Mouse (Mus musculus) retina, adult 2 months (tissue): ENCODE results near the gene Gtf3c3.

Experiments
- DNase-seq: peaks from one replicate; pipeline ENCODE4 v3.0.0-alpha.2; 2012; ENCODE audit warnings: low read depth, low spot score

Gtf3c3 gene

DNA sequence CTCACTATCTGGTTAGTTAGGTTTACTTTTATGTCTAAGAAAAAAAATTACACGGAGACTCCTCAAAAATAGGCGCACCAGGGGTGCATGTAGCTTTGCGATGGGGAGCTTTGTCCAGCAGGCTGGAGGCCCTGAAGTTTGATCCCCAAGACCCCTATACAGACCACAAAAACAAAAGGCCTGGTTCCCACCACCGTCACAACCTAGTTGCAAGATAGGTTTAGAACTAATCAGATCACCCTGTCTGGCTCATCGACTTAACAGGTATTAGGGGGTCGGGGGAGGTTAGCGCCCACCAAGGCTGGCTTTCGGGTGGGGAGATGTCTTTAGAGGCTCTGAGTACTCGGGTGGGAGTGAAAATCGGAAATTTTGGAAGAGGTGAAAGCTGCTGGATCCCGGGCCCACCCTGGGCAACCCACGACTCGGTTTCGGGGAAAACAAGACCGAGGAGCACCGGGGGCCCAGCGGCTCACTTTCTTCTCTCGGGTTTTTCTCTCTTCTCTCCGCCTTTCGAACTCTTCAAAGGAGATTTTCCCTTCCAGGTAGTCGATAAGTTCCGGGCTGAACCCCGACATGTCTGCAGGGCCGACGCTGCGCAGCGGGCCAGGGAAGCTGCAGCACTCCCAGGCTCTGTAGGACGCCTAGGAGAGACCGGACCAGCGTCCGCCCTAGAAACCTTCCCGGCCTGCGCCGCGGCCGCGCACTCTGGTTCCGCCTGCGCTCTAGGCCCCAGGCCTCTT, at the start of gene Gtf3c3:
Gtf3c3 (minus strand) TSS at position 632 of the 740 bp plus-strand sequence.
- peak; percentile 72 for DNase-seq

DNA sequence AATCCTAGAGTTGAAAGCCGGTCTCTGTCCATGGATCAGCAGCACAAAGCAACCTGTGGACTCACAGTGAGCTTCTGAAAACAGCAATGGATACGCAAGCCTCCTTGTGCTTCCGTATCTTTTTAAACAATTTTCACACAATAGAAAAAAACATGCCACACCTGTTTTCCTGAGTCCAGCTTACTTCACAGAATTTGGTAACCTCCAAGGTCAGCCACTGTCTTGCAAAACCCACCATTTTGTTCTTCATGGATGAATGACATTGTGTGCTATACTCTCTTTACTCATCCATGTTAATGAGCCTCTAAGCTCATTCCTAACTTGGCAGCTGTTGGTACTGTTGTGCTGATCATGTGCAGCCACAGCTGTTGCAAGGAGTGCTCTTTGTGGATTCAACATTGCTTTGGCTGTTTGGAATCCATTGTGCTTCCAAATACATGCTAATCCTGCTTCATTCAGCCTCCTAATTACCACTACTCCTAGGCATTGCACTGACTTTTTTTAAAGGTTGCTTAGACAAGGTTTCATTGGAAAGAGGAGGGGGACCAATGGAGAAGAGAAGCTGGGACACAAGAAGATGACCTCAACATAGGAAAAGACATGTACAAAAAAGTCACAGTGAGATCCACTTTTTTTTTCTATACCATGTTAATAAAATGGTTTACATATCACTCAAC, 46.1 kb upstream of the Gtf3c3 start:
- no peak for DNase-seq

DNA sequence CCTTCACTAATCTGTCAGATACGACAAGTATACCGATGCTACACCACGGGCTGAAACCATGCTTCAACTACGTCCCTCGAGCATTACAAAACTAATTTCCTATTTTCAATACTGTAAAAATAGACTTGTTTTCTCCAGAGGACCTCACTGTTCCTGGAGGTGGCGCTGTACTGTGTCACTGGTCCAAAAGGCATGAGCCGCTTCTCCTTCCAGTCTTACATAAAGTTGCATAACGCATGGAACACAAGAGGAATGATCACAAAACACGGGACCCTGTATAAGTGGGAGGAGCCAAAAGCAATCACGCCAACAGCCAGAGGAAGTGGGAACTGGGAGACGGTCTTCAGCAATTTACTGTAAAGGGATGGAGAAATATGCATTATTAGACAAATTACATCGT, 41.7 kb upstream of the Gtf3c3 start:
- DNase-seq = no peak

DNA sequence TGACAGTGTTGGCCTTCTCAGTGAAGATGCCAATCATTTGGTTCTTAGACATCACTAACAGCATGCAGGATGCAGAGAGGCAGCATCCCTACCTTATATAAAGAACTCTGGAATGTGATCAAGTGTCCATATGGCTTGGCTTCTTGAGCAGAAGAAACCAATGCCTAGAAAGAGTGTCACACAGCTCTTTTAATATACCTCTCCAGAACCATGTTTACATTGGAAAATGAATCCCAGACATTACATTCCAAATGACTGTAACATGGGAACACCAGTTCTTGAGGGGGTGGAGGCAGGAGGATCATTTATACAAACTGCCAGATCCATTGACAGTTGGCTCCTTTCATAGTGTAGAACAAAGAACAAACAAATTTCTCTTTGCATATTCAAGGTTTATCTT, 29.9 kb upstream of the Gtf3c3 start:
- no peak for DNase-seq

DNA sequence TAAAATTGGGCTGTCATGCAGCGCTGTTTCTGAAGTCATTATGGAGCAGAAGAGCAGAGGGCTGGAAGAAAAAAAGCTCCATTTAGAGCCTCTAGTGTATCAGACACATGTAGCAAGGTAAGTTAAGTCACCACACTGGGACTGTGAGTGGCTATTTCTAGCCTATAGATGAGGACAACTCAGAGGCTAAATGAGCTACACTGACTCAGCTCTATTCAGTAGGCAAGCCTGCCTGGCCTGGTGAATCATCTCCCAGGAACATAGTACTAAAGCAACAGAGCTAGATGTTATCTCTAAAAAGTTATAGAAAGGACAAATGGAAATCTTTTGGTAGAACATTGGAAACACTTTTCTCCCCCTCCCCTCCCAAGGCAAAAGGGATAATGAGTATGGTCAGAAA, 28.6 kb upstream of the Gtf3c3 start:
- no peak for DNase-seq

DNA sequence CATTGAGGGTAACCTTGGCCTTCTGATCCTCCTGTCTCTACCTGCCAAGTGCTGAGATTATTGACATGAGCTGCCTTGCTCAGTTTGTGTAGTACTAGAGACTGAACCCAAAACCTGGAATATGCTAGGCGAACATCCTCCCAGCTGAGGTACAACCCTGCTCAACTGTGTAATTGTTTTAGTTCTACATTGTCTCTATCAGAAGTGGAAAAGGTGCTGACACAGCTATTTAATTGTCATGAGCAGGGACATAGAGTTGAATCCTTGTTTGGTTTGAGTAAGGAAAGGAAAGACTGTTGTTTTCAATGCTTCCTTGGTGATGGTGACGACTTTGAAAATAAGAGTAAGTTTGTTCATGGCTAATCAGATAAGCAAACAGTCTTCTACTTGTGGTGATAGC, 13.3 kb upstream of the Gtf3c3 start:
- no peak for DNase-seq

DNA sequence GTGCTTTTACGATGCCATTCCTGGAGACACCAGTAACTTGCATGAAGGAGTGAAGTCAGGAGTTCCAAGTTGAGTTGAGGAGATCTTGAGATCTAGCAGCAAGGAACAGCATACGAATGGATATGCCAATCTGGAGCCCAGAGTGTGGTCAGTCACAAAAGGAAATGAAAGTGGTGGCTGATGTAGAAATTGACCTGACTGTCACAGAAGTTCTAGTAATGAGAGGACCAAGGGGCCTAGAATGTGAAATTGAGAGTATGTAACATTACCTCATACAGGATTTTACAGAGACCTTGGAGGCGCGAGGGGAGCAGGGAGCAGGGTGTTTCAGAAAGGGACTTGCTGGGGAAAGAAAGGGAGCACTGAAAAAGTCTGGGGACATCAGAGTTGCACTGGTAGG, 10.1 kb upstream of the Gtf3c3 start:
- DNase-seq = no peak

DNA sequence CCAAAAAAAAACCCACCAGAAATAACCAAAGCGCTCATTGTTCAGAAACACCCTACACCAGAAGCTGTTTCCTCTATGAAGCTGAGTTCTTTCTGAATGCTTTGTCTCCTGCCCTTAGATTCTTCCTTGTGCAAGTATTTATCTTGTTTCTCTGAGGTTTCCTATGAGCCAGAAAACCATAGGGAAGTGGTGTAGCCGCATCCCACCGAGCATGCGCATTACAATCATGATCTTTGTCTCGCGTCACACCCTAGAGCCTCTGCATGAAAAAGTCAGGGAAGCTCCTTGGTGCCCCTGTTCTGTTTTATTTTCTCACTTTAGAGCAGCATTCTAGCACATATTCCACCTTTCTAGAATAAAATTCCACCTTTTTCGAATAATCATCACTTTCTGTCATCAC, 4.9 kb upstream of the Gtf3c3 start:
- no peak for DNase-seq

DNA sequence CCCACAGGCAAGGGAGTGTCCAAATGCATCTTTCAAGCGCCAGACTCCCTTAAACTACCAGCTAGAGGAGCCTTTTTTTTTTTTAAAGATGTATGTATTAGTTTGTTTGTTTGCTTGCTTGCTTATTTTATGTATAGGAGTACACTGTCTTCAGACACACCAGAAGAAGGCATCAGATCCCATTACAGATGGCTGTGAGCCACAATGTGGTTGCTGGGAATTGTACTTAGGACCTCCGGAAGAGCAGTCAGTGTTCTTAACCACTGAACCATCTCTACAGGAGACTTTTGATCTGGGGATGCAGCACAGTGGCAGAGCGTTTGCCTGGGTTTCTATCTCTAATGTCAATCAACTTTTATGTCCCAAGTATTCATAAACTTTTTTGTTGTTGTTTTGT, 307 bp upstream of the Gtf3c3 start:
- no peak for DNase-seq

DNA sequence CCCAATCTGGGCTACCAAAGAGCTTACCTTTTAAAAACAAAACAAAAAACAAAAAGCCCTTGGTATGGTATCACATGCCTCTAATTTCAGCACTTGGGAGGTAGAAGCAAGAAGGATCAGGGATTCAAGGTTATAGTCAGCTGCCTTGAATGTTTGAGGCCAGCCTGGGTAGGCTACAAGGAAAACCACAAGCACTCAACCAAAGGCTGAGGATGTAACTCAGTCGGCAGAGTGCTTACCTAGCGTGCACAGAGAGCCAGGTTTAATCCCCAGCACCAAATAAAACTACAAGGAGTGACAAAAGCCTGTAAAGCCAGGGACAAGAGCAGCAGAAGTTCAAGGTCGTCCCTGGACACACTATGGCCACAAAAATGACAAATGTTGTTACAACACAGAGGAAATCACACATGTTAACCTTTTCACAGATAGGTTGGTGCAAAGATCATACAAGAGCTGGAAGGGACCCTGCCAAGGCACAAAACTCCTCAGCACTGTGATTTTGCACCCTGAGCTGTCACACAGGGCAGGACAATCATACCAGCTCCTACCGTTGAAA, 16.5 kb downstream of the Gtf3c3 start:
- DNase-seq = no peak

DNA sequence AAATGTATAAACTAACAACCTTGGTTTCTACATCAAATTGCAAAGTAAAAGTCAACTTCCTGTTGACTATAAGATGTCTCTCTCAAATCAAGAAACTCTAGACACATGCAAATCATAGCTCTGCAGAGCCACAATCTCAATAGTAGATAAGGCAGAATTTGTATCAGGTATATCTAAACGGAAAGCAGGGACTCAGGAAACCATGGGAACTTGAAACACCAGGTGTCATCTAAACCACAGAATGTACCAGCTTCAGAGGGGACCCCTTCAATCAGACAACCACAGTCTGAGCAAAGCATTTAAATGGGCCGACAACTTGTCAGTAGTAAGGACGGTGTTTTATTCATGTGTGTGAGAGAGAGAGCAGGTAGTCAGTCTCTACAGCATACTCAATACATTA, 17.1 kb downstream of the Gtf3c3 start:
- no peak for DNase-seq

DNA sequence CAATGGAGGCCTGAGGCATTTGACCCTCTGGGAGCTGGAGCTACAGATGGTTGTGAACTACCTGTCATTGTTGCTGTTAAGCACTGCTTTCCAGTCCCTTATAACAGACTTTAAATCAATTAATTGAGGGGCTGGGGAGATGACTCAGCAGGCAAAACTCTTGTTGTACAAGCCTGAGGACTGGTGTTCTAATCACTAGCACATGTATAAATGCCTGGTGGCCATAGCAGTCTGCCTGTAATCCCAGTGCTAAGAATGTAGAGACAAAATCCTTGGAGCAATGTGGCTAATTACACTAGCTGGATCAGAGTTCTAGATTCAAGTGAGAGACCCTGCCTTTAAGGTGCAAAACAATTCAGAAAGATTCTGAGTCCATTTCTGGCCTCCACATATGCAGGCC, 36.0 kb downstream of the Gtf3c3 start:
- no peak for DNase-seq

DNA sequence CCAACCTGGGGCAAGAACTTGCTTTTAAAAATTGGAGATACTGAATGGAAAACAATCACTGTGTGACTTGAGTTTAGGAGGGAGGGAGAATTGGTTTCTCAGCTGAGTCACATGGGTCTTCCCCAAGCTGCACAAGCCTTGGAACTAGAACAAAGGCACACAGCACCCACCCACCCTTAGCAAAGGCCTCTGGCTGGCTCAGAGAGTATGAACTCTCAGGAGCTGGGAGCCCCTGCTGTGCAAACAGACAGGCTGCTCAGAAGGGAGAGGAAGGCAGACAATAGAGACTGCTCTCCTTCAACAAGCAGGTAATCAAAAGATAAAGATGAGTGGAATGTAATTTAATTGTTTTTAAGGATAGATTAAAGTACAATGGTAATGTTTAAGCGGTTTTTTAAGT, 54.5 kb downstream of the Gtf3c3 start:
- DNase-seq = no peak

DNA sequence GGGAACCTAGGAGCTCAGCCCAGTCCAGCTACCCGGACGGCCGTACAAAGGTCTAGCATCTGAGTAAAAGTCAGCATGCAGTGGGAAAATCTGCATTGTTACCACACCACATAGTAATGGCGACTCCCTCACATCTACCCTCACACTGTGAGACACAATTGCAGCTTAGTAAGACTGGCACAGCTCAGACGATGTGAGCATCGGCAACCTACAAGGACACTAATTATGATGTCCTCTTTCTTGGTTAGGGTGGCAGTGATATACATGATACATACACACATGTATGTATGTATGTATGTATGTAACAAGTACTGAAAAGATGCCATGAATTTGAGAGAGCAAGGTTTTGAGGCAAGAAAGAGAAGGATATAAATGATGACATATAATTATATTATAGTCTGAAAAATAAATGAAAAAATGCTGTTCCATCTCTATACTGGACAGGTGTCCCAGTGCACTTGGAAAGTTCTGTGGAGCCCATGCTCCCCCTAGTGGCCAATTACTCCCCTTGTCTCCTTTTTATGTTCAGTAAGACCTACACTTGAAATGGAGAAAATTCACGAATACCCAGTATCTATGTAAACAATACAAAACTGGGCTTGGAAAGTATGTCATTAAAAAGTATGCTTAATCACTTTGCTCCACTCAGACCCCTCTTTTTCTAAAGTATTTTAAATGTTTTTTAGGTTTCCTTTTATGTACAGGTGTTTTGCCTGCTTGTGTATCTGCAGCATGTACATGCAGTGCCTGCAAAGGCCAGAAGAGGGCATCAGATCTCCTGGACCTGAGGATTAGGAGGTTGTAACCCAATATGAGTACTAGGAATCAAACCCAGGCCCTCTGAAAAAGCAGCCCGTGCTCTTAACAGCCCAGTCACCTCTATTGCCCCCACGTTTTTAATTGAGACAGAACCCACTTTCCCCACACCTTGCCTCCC, 57.5 kb downstream of the Gtf3c3 start:
- DNase-seq = peak; percentile 40

DNA sequence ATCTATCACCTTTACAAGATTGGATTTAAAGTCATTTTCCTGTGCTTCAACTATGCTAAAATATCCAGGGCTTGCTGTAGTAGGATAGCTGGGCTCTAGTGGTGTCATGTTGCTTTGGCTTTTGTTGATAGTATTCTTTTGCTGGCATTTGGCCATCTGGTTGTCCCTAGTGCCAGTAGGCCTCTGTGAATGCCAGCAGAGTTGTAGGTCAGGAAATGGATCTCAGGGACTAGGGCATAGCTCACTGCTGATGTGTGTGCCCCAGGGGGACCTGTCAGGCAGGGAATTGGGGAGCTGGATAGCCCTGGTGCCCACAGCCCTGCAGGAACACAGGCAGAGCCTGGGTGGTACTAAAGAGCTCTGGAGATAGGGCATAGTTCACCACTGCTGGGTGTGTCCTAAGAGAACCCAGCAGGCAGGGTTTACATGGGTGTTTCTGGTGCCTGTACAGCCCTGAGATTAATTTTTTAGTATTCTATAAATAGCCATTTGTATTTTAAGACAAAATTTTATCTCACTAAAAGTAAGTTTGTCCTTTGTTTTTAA, 61.2 kb downstream of the Gtf3c3 start:
- no peak for DNase-seq

DNA sequence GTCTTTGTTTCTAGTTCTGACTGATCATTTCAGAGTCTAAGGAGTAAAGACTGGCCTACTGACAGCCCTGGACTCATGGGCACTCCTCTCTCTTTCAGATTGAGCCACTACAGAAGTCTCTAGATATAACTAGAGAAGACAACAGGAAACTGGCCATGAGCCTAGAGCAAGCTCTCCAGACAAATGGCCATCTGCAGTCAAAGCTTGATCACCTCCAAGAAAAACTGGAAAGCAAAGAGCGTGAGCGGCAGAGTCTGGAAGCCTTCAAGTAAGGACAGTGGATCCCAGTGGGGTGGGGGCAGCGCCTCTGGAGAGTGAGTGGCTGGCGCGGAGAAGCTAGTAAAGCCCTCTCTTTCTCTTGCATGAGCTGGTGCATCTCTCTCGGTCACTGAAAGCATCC, 82.2 kb downstream of the Gtf3c3 start:
- no peak for DNase-seq

DNA sequence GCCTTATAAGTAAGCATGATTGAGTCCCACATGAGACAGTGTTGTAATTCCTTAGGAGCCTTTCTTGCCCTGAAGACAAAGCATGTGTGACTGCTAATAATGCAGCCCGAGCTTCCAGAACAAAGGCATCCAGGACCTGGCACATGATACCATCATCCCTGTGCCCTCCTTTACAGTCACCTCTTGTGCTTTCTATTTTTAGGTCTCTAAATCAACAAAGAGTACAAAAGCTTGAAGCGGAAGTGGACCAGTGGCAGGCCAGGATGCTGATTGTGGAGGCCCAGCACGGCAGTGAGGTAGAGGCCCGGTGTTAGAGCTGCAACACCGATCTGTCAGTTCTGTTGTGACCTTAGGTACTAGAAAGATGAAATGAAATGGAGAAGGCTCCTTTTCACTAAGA, 83.3 kb downstream of the Gtf3c3 start:
- DNase-seq = no peak

DNA sequence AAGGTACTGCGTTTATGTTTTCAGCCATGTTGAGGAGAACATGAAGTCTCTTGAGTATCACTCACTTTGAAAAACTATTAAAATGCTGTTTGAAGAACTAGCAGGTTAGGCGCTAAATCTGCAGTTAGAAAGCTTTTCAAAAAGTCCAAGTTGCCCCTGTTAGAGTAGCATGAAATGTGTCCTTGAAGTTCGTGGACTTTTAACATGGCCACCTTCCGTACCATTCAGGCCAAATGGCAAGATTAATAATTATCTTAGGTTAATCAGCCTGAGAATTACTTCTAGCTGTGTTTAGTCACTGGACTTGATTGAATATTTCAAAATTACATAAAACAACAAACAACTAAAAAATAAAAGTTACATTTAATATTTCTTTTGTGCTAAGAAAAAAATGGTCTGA, 84.0 kb downstream of the Gtf3c3 start:
- no peak for DNase-seq
